Mouse (Mus musculus): ENCODE measurements around the gene Arv1.

The Arv1 gene

GRCm38 (mm10) chr8:124732828-124733227 lies 10.9 kb downstream of the Arv1 start:
- no peak for DNase-seq

GRCm38 (mm10) chr8:124735371-124735911 lies 13.5 kb downstream of the Arv1 start:
- DNase-seq, result no peak

- DNase-seq, result peak; percentile 58 to 62
Observed at GRCm38 (mm10) chr8:124739268-124739667, 17.3 kb downstream of the Arv1 start.

- no peak for DNase-seq
Observed at GRCm38 (mm10) chr8:124746661-124747060, 24.7 kb downstream of the Arv1 start.

- no peak for DNase-seq
Observed at GRCm38 (mm10) chr8:124751191-124751590, 29.3 kb downstream of the Arv1 start.

GRCm38 (mm10) chr8:124751709-124752173 lies 29.8 kb downstream of the Arv1 start, which contains the start of gene Fam89a:
Gene Fam89a, minus strand, starts transcription at chr8:124751832.
- DNase-seq, result peak in 1 of 2 experiments; percentile 27

- no peak for DNase-seq
Observed at GRCm38 (mm10) chr8:124752325-124752862, 30.5 kb downstream of the Arv1 start.

GRCm38 (mm10) chr8:124754101-124754791 lies 32.3 kb downstream of the Arv1 start:
- peak; percentile 19 to 24 for DNase-seq

- DNase-seq, result no peak
Observed at GRCm38 (mm10) chr8:124754792-124755190, 32.9 kb downstream of the Arv1 start.

- no peak for DNase-seq
Observed at GRCm38 (mm10) chr8:124755481-124755880, 33.5 kb downstream of the Arv1 start.

GRCm38 (mm10) chr8:124756153-124756552 lies 34.2 kb downstream of the Arv1 start:
- DNase-seq, result no peak

GRCm38 (mm10) chr8:124756601-124757000 lies 34.7 kb downstream of the Arv1 start:
- DNase-seq, result no peak

GRCm38 (mm10) chr8:124758544-124758943 lies 36.6 kb downstream of the Arv1 start:
- peak; percentile 55 to 81 for DNase-seq

- no peak for DNase-seq
Observed at GRCm38 (mm10) chr8:124763061-124763460, 41.1 kb downstream of the Arv1 start.

GRCm38 (mm10) chr8:124772389-124772788 lies 50.5 kb downstream of the Arv1 start:
- no peak for DNase-seq

GRCm38 (mm10) chr8:124775695-124776094 lies 53.8 kb downstream of the Arv1 start:
- DNase-seq, result peak; percentile 90 to 93

GRCm38 (mm10) chr8:124780236-124780635 lies 58.3 kb downstream of the Arv1 start:
- peak; percentile 72 to 75 for DNase-seq

- no peak for DNase-seq
Observed at GRCm38 (mm10) chr8:124782431-124782830, 60.5 kb downstream of the Arv1 start.

- DNase-seq, result no peak
Observed at GRCm38 (mm10) chr8:124783228-124783627, 61.3 kb downstream of the Arv1 start.

Data from cerebellum, postnatal 14 days (tissue).